Mouse (Mus musculus) heart, postnatal 0 days (tissue): ENCODE measurements around the gene 2310061I04Rik.

Experiments
- CTCF ChIP-seq: IDR thresholded peaks from 2 replicates; pipeline ENCODE4 v1.5.1; 2016; ENCODE audit warnings: antibody characterized with exemption, control low read depth, low read depth
- EP300 ChIP-seq: IDR thresholded peaks from 2 replicates; pipeline ENCODE4 v1.6.1; 2016; ENCODE audit warnings: antibody characterized with exemption, low read depth

- no peak for TF ChIP-seq CTCF
- no peak for TF ChIP-seq EP300
Observed at GRCm38 (mm10) chr17:35914975-35915374, 17.7 kb upstream of the 2310061I04Rik start.
